Mouse (Mus musculus) gastrocnemius, postnatal 36 days (tissue): ENCODE measurements at regions not wholly inside any gene's neighbourhood (a gene's known extent, or its start where the extent isn't known, plus 50 kb on each side); places are given as distances from the start of the nearest gene placed in this dataset.

Source experiments
- DNase-seq, 2 experiments: peaks; one replicate each; pipeline ENCODE4 v3.0.0; 2022
- intact Hi-C: fragments of 180-260 bp; cut with DNase I; formaldehyde crosslinking; loops from one replicate; pipeline ENCODE4 v1.15.1; 2025

DNA sequence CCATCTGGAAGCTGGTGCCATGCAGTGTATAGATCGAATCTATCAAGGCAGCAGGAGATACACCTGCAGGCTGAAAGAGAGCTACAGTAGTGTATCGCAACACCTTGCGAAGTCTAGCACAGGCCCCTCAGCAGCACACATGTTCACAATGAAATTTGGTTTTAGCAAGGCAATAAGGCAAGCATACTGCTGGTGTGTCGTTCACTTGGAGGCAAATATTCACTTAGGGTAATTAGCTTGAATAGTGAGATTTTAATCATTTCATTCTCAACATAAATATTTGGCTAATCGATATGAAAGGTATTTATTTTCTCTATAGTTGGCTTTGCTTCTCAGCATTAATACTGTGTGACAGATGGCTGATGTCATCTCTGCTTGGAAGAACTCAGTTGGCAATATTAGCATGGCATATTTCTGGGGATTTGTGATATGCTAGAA, 559.9 kb downstream of the Etv1 start:
- intact Hi-C loops, result no loop called here
- no peak for DNase-seq

DNA sequence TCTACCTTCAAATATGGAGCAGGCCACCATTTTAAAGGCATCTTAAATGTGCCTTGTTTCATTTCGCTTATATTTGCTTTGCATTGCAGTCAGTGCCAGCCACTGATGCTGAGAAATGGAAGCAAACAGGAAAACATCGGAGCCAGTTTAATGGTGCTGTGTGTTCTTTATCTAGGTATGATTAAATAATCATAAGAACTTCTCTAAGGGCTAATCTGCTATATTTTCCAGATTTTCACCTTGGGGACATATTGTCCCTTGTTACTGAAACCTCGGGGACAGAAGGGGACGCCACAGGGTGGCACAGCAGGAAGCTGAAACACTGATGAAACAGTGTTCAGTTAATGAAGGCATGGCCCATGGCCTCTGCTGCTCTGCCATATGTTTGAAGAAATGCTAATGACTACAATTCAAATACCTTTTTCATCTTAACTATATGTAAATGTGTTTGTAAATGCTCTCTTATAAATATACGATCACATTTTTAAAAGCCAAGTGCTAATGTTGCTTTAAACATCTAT, 562.6 kb downstream of the Etv1 start:
- intact Hi-C loops, result no loop called here
- DNase-seq, result no peak

DNA sequence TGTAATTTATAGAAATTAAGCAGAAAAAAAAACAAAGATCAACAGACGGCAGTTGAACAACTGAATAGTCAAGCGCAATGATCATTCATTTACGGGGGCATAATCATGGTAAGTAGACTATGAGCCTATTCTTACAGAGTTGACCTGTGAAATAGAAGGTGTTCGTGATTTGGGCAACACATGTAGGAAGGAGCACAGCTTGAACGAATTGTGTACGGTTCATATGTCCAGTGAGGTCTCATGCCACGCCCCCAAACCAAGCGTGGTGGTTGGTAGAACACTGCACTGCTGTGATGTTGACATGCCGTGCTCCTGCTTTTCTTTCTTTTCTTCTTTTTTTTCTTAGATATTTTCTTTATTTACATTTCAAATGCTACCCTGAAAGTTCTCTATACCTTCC, 563.1 kb downstream of the Etv1 start:
- DNase-seq, result no peak
- intact Hi-C loops, result no loop called here

DNA sequence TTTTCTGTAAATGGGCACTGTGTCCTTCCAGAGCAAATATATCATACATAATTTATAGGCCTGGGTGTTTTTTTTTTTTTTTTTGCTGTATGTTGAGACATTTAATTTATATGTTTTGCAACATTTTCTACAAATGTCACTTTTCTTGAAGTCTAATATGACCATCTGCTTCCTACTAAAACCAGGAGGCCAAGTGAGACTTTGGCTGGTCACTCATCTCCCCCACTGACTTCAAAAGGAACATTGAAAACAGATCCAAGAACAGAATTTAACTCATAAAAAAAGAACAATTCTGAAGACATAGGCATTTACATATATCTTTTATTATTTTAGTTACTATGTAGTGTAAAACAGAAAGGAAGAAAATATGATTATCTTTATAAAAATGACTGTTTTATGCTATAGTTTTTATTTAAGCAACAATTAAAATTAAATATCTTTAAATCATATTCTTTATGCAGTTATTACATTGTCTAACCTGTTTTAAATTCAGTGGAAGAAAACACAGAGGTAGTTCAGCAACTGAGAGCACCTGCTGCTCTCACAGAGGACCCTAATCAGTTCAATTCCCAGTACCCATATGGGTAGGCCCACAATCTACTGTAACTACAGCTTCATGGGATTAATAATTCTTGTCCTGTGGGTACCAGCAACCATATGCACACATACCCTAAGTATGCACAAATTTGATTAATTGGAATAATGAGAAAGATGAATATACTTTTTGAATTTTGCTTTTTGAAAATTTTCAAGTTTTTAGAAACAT, 592.5 kb downstream of the Etv1 start:
- DNase-seq, result no peak
- intact Hi-C loops, result no loop called here

DNA sequence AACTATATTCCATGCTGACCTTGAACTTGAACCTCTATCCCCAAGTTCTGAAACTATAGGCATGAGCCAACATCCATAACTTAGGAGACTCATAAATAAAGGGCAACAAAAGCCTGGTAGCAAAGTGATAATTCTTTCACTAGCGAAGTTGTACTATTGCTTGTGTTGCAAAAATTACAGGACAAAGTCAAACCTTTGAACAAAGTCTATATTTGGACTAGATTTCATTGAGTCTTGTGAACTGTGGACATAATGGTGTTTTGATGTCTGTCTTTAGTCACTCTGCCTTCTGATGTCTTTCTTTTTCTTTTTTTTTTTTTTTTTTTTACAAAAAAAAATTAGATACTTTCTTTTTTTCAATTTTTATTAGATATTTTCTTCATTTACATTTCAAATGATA, 594.5 kb downstream of the Etv1 start:
- intact Hi-C loops, result no loop called here
- no peak for DNase-seq
